Mouse (Mus musculus) heart, embryonic 11.5 days (tissue): ENCODE measurements around the gene Myh11. TPM values are rescaled to one million over a fixed set of nuclear protein-coding genes. Genes with fewer than 3 reads are reported as not detected.

ENCODE experiments used
- ATAC-seq: fragments of 200-750 bp; cut with Nextera tagmentation; replicated peaks from 2 replicates; pipeline ENCODE4 v1.8.0; 2017; ENCODE audit warnings: moderate library complexity; ENCODE audit not compliant: insufficient number of reproducible peaks, low FRiP score, low TSS enrichment
- H3K27ac ChIP-seq: fragments of 300-500 bp; sonication (generic); 2 replicates; pipeline ENCODE4 v1.5.1; 2014; ENCODE audit warnings: mild to moderate bottlenecking, low read depth, low read length
- H3K27me3 ChIP-seq: fragments of 300-500 bp; sonication (generic); 2 replicates; pipeline ENCODE4 v1.6.1; 2014; ENCODE audit warnings: mild to moderate bottlenecking, low read length, mixed read lengths; ENCODE audit not compliant: control insufficient read depth, insufficient read depth
- H3K36me3 ChIP-seq: fragments of 300-500 bp; sonication (generic); 2 replicates; pipeline ENCODE4 v1.6.1; 2014; ENCODE audit warnings: mild to moderate bottlenecking, low read length, moderate library complexity, mixed read lengths; ENCODE audit not compliant: control insufficient read depth, insufficient read depth
- H3K4me1 ChIP-seq: fragments of 300-500 bp; sonication (generic); 2 replicates; pipeline ENCODE4 v1.6.1; 2014; ENCODE audit warnings: low read length; ENCODE audit not compliant: control insufficient read depth, insufficient read depth
- H3K4me2 ChIP-seq: fragments of 300-500 bp; sonication (generic); 2 replicates; pipeline ENCODE4 v1.6.1; 2014; ENCODE audit warnings: mild to moderate bottlenecking, moderate library complexity
- H3K4me3 ChIP-seq: fragments of 300-500 bp; sonication (generic); 2 replicates; pipeline ENCODE4 v1.5.1; 2014; ENCODE audit warnings: low read depth, low read length
- H3K9ac ChIP-seq: fragments of 300-500 bp; sonication (generic); 2 replicates; pipeline ENCODE4 v1.6.1; 2014; ENCODE audit warnings: mild to moderate bottlenecking, low read depth, low read length, moderate library complexity
- H3K9me3 ChIP-seq: fragments of 300-500 bp; sonication (generic); replicated peaks from 2 replicates; pipeline ENCODE4 v1.6.1; 2016; ENCODE audit warnings: low read length; ENCODE audit not compliant: control insufficient read depth
- WGBS: fragments of 180-500 bp; shearing (Covaris S2); extraction: QIAGEN DNeasy Blood & Tissue Kit; methylation state at CpG from one replicate; pipeline ENCODE4 v1.1.7; 2014; ENCODE audit not compliant: insufficient replicate concordance; 5-methylcytosine and 5-hydroxymethylcytosine counted together
- polyA plus RNA-seq: library from polyadenylated mRNA; unstranded; fragments of >200 nt; fragmentation: Nextera tagmentation; extraction: Ambion mirVana; gene quantifications from 2 replicates; pipeline ENCODE4 v1.2.1, GENCODE M21; 2014

The Myh11 gene
- polyA plus RNA-seq, result 1.5 and 1.8 TPM in 2 replicates

DNA sequence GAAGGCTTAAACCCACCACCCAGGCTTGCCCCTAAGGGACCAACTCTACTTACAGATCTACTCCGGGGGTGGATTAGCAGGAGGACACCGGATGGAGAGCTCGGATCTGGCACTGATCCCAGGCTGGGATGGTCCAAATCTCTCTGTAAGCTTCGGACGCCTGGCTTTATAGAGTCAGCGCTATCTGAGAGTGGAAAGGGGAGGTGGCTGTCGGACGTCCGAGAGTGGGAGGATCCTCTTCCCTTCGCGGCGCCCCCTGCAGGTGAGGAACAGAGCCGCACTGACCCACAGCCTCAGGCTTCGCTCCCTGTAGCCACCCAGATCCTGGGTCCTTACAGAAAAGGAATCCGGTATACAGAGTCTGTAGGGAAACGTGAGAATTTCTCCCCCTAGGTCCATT, at the start of gene Myh11:
Gene Myh11 (minus strand): TSS at position 150 of the 400 bp plus-strand sequence.
- peak within 1 kb of the TSS; percentile 27 for H3K4me3 ChIP-seq
- no peaks in the 10 kb centered on the region for H3K36me3 ChIP-seq
- no peak within 1 kb of the TSS for H3K27ac ChIP-seq
- peaks cover 70% of the 10 kb centered on the region for H3K27me3 ChIP-seq
- WGBS, result 5% methylated on average over 16 of the region's 16 CpGs
- no peak within 1 kb of the TSS for H3K9ac ChIP-seq
- H3K4me2 ChIP-seq, result peak within 1 kb of the TSS; percentile 61
- ATAC-seq, result peak; percentile 41; the same call in 1 of the 2 replicates
- H3K9me3 ChIP-seq, result no peaks in the 10 kb centered on the region
- H3K4me1 ChIP-seq, result no peaks in the 10 kb centered on the region; the same call in 1 of the 2 replicates

DNA sequence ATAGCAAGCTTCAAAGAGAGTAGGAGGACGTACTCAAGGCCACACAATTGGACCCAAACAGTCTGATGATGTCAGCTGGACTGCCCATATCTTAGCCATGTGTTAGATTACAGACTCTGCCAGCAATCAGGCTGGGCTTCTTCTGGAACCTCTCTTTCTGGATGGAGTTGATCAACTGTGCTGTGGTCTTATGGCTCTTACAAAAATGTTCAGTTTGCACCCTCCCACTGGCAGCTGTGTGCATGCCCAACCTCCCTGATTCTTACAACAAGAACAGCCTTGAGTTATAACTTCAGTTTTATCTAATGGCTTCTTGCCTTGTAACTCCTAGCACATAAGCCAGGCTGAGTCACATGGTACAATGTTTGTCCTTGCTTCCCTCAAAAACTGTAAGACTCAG, 37.0 kb upstream of the Myh11 start:
- no peaks in the 10 kb centered on the region for H3K36me3 ChIP-seq
- no peaks in the 10 kb centered on the region for H3K27me3 ChIP-seq
- H3K4me2 ChIP-seq, result no peak overlapping the region
- 57% methylated on average over 1 of the region's 1 CpGs for WGBS
- no peak overlapping the region for H3K4me3 ChIP-seq
- no peak overlapping the region for H3K9ac ChIP-seq
- H3K9me3 ChIP-seq, result no peaks in the 10 kb centered on the region
- H3K27ac ChIP-seq, result no peak overlapping the region
- no peak for ATAC-seq
- no peaks in the 10 kb centered on the region for H3K4me1 ChIP-seq

DNA sequence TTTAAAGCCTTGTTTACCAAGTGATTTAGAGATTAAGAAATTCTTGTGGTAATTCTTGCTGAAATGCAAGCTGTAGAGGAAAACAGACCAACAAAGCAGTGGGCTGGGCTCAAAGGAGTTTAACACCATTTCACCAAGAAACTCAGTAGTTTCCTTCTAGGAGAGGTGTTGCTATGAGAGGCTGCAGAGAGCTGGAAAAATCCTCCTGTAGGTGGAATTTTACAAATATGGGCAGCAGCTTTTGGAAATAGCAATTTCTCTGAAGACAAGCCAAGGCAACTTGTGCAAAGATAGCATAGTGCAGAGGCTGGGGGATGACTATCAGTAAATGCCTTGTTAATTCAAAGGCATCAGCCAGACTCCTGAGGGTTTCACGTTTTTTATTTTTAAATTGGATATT, 29.3 kb upstream of the Myh11 start:
- Histone ChIP-seq H3K27me3 (no peaks in the 10 kb centered on the region), H3K4me1 (peaks cover 4% of the 10 kb centered on the region; the same call in 1 of the 2 replicates), H3K4me2 (no peak overlapping the region), H3K9me3 (no peaks in the 10 kb centered on the region), H3K4me3 (no peak overlapping the region), H3K36me3 (no peaks in the 10 kb centered on the region), H3K27ac (no peak overlapping the region), H3K9ac (no peak overlapping the region)
- 43% methylated on average over 1 of the region's 1 CpGs for WGBS
- no peak for ATAC-seq

DNA sequence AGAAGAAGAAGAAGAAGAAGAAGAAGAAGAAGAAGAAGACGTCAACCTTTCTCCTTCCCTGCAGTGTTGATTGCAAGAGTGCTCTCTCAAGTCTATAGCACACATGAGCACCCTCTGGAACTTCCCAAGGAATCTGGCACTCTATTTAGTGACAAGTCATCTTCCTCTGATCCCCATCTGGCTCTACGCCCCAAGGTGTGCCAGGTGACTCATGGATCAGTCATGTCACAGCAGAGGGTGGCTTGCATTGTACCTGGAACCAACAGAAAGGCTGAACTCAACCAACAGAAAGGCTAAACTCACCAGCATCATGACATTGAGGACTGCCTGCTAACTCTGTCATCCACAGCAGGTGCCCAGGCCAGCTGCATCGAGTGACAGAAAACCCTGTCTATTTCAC, 28.5 kb upstream of the Myh11 start:
- Histone ChIP-seq H3K27ac (no peak overlapping the region), H3K9ac (no peak overlapping the region), H3K27me3 (no peaks in the 10 kb centered on the region), H3K4me1 (peaks cover 4% of the 10 kb centered on the region; the same call in 1 of the 2 replicates), H3K36me3 (no peaks in the 10 kb centered on the region), H3K4me2 (no peak overlapping the region), H3K4me3 (no peak overlapping the region), H3K9me3 (no peaks in the 10 kb centered on the region)
- 70% methylated on average over 3 of the region's 3 CpGs for WGBS
- no peak for ATAC-seq

DNA sequence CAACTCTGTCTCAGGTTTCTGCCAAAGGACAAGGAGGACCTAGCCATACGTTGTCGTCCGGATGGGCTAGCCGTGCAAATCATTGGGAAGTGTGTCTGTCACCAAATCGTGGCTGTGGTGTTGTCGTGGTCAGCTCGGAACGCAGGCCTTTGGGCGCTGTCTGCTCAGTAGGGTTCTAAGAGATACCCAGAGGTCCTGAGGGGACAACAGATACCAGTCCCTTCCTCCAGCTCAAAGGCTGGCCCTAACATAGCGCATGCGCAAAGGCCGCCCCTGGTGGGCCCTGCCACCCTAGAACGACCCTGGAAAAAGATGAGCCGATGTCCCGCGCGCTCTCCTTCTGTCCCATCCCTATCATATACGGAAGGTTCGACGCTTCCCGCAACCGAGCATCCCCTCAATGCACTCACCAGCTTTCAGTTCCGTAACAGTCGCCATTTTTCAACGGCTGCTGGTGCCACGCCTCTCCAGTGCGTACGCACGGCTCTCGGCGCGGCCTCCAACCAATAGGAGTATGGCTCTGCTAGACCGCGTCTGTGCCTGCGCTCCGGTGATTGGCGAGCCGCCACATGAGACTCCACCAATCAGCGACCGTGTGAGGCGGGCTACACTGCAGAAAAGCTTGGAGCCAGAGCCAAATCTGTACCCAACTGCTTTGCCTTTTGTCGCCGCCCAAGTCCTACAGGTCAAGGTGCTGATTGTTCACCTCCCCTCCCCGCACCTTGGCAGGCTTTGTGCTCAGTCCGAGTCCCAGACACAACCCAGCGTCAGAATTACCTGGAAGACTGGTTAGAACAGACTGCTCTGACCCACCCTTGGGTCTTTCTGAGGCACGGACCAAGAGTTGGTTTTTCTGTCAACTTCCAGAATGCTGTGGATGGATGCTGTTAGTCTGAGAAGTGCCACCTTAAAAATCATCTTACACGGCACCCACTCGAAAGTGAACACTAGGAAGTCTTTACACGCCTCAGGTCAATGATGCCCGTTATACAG, 26.0 kb upstream of the Myh11 start, which contains the start of gene Fopnl:
Gene Fopnl (minus strand): TSS at position 522 of the 993 bp plus-strand sequence.
- no peaks in the 10 kb centered on the region for H3K27me3 ChIP-seq
- H3K9ac ChIP-seq, result peak within 1 kb of the TSS; percentile 81
- H3K4me1 ChIP-seq, result peaks cover 4% of the 10 kb centered on the region; the same call in 1 of the 2 replicates
- H3K36me3 ChIP-seq, result peaks cover 3% of the 10 kb centered on the region; the same call in 1 of the 2 replicates
- peak; percentile 100 for ATAC-seq
- H3K4me2 ChIP-seq, result peak within 1 kb of the TSS; percentile 69
- peak within 1 kb of the TSS; percentile 55; the same call in 1 of the 2 replicates for H3K27ac ChIP-seq
- H3K9me3 ChIP-seq, result no peaks in the 10 kb centered on the region
- WGBS, result 3% methylated on average over 51 of the region's 51 CpGs
- peak within 1 kb of the TSS; percentile 72 for H3K4me3 ChIP-seq

DNA sequence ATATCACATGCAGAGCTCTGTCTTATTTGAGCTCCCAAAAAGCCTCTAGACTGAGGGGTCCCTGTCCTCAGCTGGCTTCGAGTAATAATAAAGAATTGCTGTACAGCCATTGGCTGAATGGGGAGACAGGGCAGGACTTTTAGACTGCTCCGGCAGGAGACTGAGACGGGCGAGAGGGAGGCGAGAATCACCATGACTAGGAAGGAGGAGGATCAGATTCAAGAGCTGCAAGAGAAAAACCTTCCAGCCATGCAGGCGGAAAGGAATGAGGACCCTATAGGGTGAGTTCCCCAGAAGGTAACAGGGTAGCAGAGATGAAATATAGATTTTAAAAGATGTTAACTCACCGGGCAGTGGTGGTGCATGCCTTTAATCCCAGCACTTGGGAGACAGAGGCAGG, 21.7 kb upstream of the Myh11 start:
- ATAC-seq, result no peak
- no peak overlapping the region for H3K4me3 ChIP-seq
- no peaks in the 10 kb centered on the region for H3K9me3 ChIP-seq
- H3K4me2 ChIP-seq, result no peak overlapping the region
- no peak overlapping the region for H3K27ac ChIP-seq
- H3K9ac ChIP-seq, result no peak overlapping the region
- H3K4me1 ChIP-seq, result peaks cover 4% of the 10 kb centered on the region; the same call in 1 of the 2 replicates
- peaks cover 5% of the 10 kb centered on the region; the same call in 1 of the 2 replicates for H3K36me3 ChIP-seq
- no peaks in the 10 kb centered on the region for H3K27me3 ChIP-seq
- WGBS, result 89% methylated on average over 7 of the region's 7 CpGs

DNA sequence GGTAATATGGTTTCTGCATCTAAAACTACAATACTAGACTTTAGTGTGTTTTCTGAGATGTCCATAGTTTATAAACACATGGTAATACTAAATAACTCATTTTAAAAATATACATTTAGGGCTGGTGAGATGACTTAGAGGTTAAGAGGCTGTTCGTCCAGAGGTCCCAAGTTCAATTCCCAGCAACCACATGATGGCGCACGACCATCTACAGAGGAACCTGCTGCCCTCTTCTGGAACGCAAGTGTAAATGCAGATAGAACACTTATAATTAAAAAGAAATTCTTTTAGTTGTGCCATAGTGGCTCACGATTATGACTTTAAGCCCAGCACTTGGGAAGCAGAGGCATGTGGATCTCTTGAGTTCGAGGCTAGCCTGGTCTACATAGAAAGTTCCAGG, 20.2 kb upstream of the Myh11 start:
- ATAC-seq, result no peak
- Histone ChIP-seq H3K27ac (no peak overlapping the region), H3K9ac (no peak overlapping the region), H3K9me3 (no peaks in the 10 kb centered on the region), H3K4me1 (peaks cover 3% of the 10 kb centered on the region; the same call in 1 of the 2 replicates), H3K4me3 (no peak overlapping the region), H3K4me2 (no peak overlapping the region), H3K36me3 (peaks cover 5% of the 10 kb centered on the region; the same call in 1 of the 2 replicates), H3K27me3 (no peaks in the 10 kb centered on the region)
- 49% methylated on average over 6 of the region's 6 CpGs for WGBS

DNA sequence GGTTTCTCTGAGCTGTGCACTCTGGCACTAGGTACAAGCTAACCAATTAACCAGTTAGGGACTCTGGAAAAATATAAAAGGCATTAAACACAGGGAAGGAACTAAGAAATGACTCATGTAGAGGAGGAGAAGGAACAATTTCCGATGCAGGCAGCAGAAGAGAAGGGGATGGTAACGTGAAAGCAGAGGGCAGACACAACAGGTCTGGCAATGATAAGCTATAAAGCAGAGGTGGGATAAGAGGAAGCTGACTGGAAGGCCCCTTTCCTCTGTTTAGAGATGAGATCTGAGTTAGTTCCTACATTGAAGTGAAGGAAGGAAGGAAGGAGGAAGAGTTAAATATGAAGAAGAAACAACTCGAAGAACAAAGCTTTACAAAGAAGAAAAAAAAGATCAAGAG, 18.7 kb upstream of the Myh11 start:
- Histone ChIP-seq H3K27ac (no peak overlapping the region), H3K36me3 (peaks cover 5% of the 10 kb centered on the region; the same call in 1 of the 2 replicates), H3K27me3 (no peaks in the 10 kb centered on the region), H3K9ac (no peak overlapping the region), H3K4me3 (no peak overlapping the region), H3K9me3 (no peaks in the 10 kb centered on the region), H3K4me2 (no peak overlapping the region), H3K4me1 (no peaks in the 10 kb centered on the region)
- WGBS, result 48% methylated on average over 3 of the region's 3 CpGs
- ATAC-seq, result no peak
